Mouse (Mus musculus) liver, embryonic 16.5 days (tissue): ENCODE results near the gene Irx4. TPM values are rescaled to one million over a fixed set of nuclear protein-coding genes. Genes with fewer than 3 reads are reported as not detected.

ENCODE experiments used
- ATAC-seq: fragments of 200-750 bp; cut with Nextera tagmentation; 2 replicates; pipeline ENCODE4 v1.8.0; 2017; ENCODE audit warnings: low read depth, mild to moderate bottlenecking, moderate number of reproducible peaks, moderate library complexity
- H3K27ac ChIP-seq: fragments of 300-500 bp; sonication (generic); 2 replicates; pipeline ENCODE4 v1.5.1; 2014; ENCODE audit warnings: mild to moderate bottlenecking, low read length
- H3K27me3 ChIP-seq: fragments of 300-500 bp; sonication (generic); 2 replicates; pipeline ENCODE4 v1.6.1; 2014; ENCODE audit warnings: low read depth, low read length, mixed read lengths; ENCODE audit not compliant: control insufficient read depth, insufficient read depth
- H3K36me3 ChIP-seq: fragments of 300-500 bp; sonication (generic); 2 replicates; pipeline ENCODE4 v1.6.1; 2014; ENCODE audit warnings: mild to moderate bottlenecking; ENCODE audit not compliant: control insufficient read depth, insufficient read depth
- H3K4me1 ChIP-seq: fragments of 300-500 bp; sonication (generic); 2 replicates; pipeline ENCODE4 v1.6.1; 2014; ENCODE audit warnings: low read depth, low read length, mixed read lengths; ENCODE audit not compliant: control insufficient read depth
- H3K4me2 ChIP-seq: fragments of 300-500 bp; sonication (generic); 2 replicates; pipeline ENCODE4 v1.6.1; 2014; ENCODE audit warnings: low read depth, low read length, mixed read lengths
- H3K4me3 ChIP-seq: fragments of 300-500 bp; sonication (generic); 2 replicates; pipeline ENCODE4 v1.5.1; 2014; ENCODE audit warnings: low read depth, mild to moderate bottlenecking, low read length
- H3K9ac ChIP-seq: fragments of 300-500 bp; sonication (generic); 2 replicates; pipeline ENCODE4 v1.6.1; 2014; ENCODE audit warnings: low read depth, low read length
- H3K9me3 ChIP-seq: fragments of 300-500 bp; sonication (generic); replicated peaks from 2 replicates; pipeline ENCODE4 v1.6.1; 2016; ENCODE audit warnings: low read length; ENCODE audit not compliant: control insufficient read depth
- WGBS: fragments of 180-500 bp; shearing (Covaris S2); extraction: QIAGEN DNeasy Blood & Tissue Kit; methylation state at CpG from one replicate; pipeline ENCODE4 v1.1.7; 2014; ENCODE audit not compliant: insufficient replicate concordance; 5-methylcytosine and 5-hydroxymethylcytosine counted together
- polyA plus RNA-seq: library from polyadenylated mRNA; unstranded; fragments of >200 nt; fragmentation: Nextera tagmentation; extraction: Ambion mirVana; gene quantifications from 2 replicates; pipeline ENCODE4 v1.2.1, GENCODE M21; 2015

The Irx4 gene
- polyA plus RNA-seq, 1 experiment from 2014 or later, result not detected

GRCm38 (mm10) chr13:73277797-73278196, 17.5 kb downstream of the Irx4 start:
- Histone ChIP-seq H3K9ac (no peak overlapping the region), H3K27ac (no peak overlapping the region), H3K4me3 (no peak overlapping the region), H3K27me3 (peaks cover 7% of the 10 kb centered on the region), H3K4me1 (no peaks in the 10 kb centered on the region), H3K9me3 (no peaks in the 10 kb centered on the region), H3K4me2 (no peak overlapping the region), H3K36me3 (no peaks in the 10 kb centered on the region)
- WGBS, result 19% methylated on average over 1 of the region's 1 CpGs
- no peak for ATAC-seq

- no peaks in the 10 kb centered on the region for H3K4me1 ChIP-seq
- no peak overlapping the region for H3K4me2 ChIP-seq
- WGBS, result 49% methylated on average over 1 of the region's 1 CpGs
- H3K4me3 ChIP-seq, result no peak overlapping the region
- no peak overlapping the region for H3K9ac ChIP-seq
- H3K9me3 ChIP-seq, result no peaks in the 10 kb centered on the region
- H3K27ac ChIP-seq, result no peak overlapping the region
- no peaks in the 10 kb centered on the region for H3K36me3 ChIP-seq
- ATAC-seq, result no peak
- no peaks in the 10 kb centered on the region; the same call in 1 of the 2 replicates for H3K27me3 ChIP-seq
Measured at GRCm38 (mm10) chr13:73279196-73279595, 18.9 kb downstream of the Irx4 start.

GRCm38 (mm10) chr13:73282407-73282806, 22.1 kb downstream of the Irx4 start:
- no peak for ATAC-seq

GRCm38 (mm10) chr13:73283534-73283933, 23.3 kb downstream of the Irx4 start:
- Histone ChIP-seq H3K9me3 (no peaks in the 10 kb centered on the region), H3K4me3 (no peak overlapping the region), H3K4me1 (no peaks in the 10 kb centered on the region), H3K4me2 (no peak overlapping the region), H3K36me3 (no peaks in the 10 kb centered on the region), H3K27ac (no peak overlapping the region), H3K27me3 (no peaks in the 10 kb centered on the region), H3K9ac (no peak overlapping the region)
- 55% methylated on average over 1 of the region's 1 CpGs for WGBS
- ATAC-seq, result no peak

More at GRCm38 (mm10) chr13:73282407-73282806, 22.1 kb downstream of the Irx4 start:
- H3K27ac ChIP-seq, result no peak overlapping the region
- H3K27me3 ChIP-seq, result no peaks in the 10 kb centered on the region
- WGBS, result 58% methylated on average over 2 of the region's 2 CpGs
- no peaks in the 10 kb centered on the region for H3K9me3 ChIP-seq
- no peaks in the 10 kb centered on the region for H3K4me1 ChIP-seq
- H3K36me3 ChIP-seq, result no peaks in the 10 kb centered on the region
- no peak overlapping the region for H3K9ac ChIP-seq
- no peak overlapping the region for H3K4me2 ChIP-seq
- no peak overlapping the region for H3K4me3 ChIP-seq

- no peaks in the 10 kb centered on the region for H3K9me3 ChIP-seq
- no peak overlapping the region for H3K9ac ChIP-seq
- H3K27ac ChIP-seq, result no peak overlapping the region
- no peak overlapping the region for H3K4me2 ChIP-seq
- H3K4me3 ChIP-seq, result no peak overlapping the region
- no peak for ATAC-seq
- 59% methylated on average over 6 of the region's 6 CpGs for WGBS
- no peaks in the 10 kb centered on the region for H3K4me1 ChIP-seq
- H3K36me3 ChIP-seq, result no peaks in the 10 kb centered on the region
- no peaks in the 10 kb centered on the region for H3K27me3 ChIP-seq
Measured at GRCm38 (mm10) chr13:73290206-73290605, 29.9 kb downstream of the Irx4 start.

GRCm38 (mm10) chr13:73291102-73291501, 30.8 kb downstream of the Irx4 start:
- Histone ChIP-seq H3K27ac (no peak overlapping the region), H3K9me3 (no peaks in the 10 kb centered on the region), H3K4me2 (no peak overlapping the region), H3K4me3 (no peak overlapping the region), H3K36me3 (no peaks in the 10 kb centered on the region), H3K4me1 (no peaks in the 10 kb centered on the region), H3K9ac (no peak overlapping the region), H3K27me3 (no peaks in the 10 kb centered on the region)
- ATAC-seq, result no peak
- WGBS, result 12% methylated on average over 2 of the region's 2 CpGs

GRCm38 (mm10) chr13:73298717-73299116, 38.4 kb downstream of the Irx4 start:
- H3K36me3 ChIP-seq, result no peaks in the 10 kb centered on the region
- no peak overlapping the region for H3K4me3 ChIP-seq
- no peaks in the 10 kb centered on the region for H3K9me3 ChIP-seq
- WGBS, result 43% methylated on average over 4 of the region's 4 CpGs
- H3K27me3 ChIP-seq, result no peaks in the 10 kb centered on the region
- no peak overlapping the region for H3K4me2 ChIP-seq
- no peak overlapping the region for H3K9ac ChIP-seq
- no peak overlapping the region for H3K27ac ChIP-seq
- no peaks in the 10 kb centered on the region for H3K4me1 ChIP-seq
- no peak for ATAC-seq

GRCm38 (mm10) chr13:73299322-73299721, 39.0 kb downstream of the Irx4 start:
- no peak overlapping the region for H3K4me2 ChIP-seq
- H3K27me3 ChIP-seq, result no peaks in the 10 kb centered on the region
- no peaks in the 10 kb centered on the region for H3K4me1 ChIP-seq
- no peak overlapping the region for H3K27ac ChIP-seq
- no peaks in the 10 kb centered on the region for H3K36me3 ChIP-seq
- no peak overlapping the region for H3K4me3 ChIP-seq
- H3K9ac ChIP-seq, result no peak overlapping the region
- ATAC-seq, result no peak
- 62% methylated on average over 5 of the region's 5 CpGs for WGBS
- no peaks in the 10 kb centered on the region for H3K9me3 ChIP-seq

- no peaks in the 10 kb centered on the region; the same call in 1 of the 2 replicates for H3K27me3 ChIP-seq
- H3K9ac ChIP-seq, result no peak overlapping the region
- H3K9me3 ChIP-seq, result no peaks in the 10 kb centered on the region
- H3K4me3 ChIP-seq, result no peak overlapping the region
- H3K27ac ChIP-seq, result no peak overlapping the region
- 48% methylated on average over 6 of the region's 6 CpGs for WGBS
- no peak for ATAC-seq
- no peaks in the 10 kb centered on the region for H3K4me1 ChIP-seq
- H3K36me3 ChIP-seq, result no peaks in the 10 kb centered on the region
- no peak overlapping the region for H3K4me2 ChIP-seq
Measured at GRCm38 (mm10) chr13:73304729-73305128, 44.5 kb downstream of the Irx4 start.
